Mouse (Mus musculus) left cerebral cortex, postnatal 10 days (tissue): ENCODE measurements around the gene Iars2. TPM values are rescaled to one million over a fixed set of nuclear protein-coding genes. Genes with fewer than 3 reads are reported as not detected.
"Not testable (repeated sequence)": the region's sequence is repeated elsewhere in the genome, so short reads cannot be mapped to it uniquely, and the experiment has no call there.

ENCODE experiments used
- DNase-seq, 2 experiments: peaks; one replicate each; pipeline ENCODE4 v3.0.0; 2021 to 2022; ENCODE audit warnings: low spot score in 2 of 2, mixed read lengths in 1 of 2; ENCODE audit errors: extremely low spot score in 1 of 2
- intact Hi-C: fragments of 180-260 bp; cut with DNase I; formaldehyde crosslinking; loops from one replicate; pipeline ENCODE4 v1.15.1; 2025
- total RNA-seq, 2 experiments: library from RNA; stranded (reverse); gene quantifications; 2 replicates each; pipeline ENCODE4 v1.2.3; 2021

The Iars2 gene
- total RNA-seq, 2 experiments from 2014 or later, result 29.6 to 30.2 TPM

DNA sequence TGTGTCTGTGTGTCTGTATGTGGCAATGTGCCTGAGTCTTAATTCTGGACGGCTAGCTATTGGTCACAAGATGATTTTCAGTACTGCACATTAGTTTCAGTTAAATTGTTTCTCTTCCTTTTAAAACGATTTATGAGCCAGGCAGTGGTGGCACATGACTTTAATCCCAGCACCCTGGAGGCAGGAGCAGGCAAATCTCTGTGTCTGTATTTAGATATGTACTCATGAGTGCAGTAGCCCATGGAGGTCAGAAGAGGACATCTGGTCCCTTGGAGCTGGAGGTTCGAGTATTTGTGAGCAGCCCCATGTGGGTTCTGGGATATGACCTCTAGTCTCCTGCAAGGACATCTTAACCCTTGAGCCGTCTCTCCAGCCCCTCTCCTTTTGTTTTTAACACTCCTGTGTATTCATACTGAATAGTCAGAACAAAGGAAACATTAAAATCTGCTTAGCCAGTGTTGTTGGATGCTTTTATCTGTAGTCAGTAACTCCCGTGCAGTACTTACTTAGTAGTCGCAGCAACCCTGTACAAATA is 6.1 kb upstream of the Iars2 start:
- no peak for DNase-seq
- intact Hi-C loops, result no loop called here

DNA sequence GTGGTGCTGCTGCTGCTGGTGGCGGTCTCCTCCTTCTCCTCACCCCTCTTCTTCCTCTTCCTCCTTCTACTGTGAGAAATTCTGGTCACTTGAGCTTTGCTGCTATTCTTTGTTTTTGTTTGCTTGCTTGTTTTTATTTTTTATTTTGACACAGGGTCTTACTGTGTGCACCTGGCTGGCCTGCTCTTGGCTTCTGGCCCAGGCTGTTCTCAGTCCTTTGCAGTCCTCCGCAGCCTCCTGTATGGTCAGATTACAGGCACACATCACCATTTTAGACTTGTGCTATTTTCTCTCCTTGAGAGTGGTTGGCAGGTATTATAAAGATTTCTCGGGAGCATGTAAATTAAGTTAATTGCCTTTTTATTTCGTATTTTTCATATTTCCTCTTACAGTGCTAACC is 4.9 kb upstream of the Iars2 start:
- intact Hi-C loops, result no loop called here
- DNase-seq, result no peak

DNA sequence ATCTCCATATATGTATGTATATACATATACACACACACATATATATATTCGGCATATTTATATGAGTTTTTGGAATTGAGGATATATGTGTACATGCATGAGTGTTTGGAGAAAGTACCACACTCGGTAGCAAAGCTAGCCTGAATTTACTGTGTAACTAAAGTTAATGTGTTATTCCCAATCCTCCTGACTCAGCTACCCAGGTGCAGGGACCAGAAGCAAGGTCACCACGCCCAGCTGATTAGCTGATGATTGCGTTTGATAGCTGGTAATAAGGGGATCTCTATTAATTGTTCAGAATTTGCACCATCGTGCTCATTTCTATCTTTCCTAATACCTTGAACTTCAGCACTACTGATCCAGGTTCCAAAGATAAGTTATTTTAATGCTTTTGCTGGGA is 4.5 kb upstream of the Iars2 start:
- intact Hi-C loops, result no loop called here
- no peak for DNase-seq

DNA sequence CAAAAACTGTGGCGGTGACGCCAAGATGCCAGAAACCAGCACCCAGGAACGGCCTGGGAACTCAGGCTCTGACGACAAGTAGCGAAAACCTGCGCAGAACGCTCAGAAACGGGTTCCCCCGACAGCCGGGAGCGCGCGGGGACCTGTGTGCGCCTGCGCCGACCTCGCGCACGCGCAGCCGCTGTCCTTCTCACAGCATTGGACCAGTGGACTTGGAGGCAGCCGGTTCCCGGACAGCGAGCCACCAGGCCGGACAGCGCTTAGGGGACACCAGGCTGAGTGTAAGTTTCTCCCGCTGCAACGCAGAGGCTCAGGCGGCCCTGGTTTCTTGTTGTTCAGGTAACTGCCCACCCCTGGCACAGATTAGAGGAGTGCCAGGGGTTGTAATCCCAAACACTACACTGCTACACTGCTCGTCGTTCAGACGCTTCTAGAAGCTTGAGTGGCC is 2.8 kb upstream of the Iars2 start, which contains the start of gene Bpnt1:
TSS of gene Bpnt1 (plus strand) at position 167 of the 448 bp plus-strand sequence.
- intact Hi-C loops, result no loop called here
- peak; percentile 80 to 93 for DNase-seq

DNA sequence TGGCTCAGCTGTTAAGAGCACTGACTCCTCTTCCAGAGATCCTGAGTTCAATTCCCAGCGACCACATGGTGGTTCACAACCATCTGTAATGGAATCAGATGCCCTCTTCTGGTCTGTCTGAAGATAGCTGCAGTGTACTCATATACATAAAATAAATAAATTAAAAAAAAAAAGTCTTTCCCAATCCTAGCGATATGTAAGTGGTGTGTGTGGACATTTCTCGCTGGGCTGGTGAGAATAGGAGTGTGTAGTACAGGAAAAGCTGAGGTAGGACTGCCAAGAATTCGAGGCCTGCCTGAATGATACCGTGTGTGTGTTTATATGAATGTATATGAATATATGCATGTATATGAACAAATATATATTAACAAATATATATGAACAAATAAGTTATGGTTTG is 2.2 kb upstream of the Iars2 start:
- intact Hi-C loops, result no loop called here
- no peak for DNase-seq

DNA sequence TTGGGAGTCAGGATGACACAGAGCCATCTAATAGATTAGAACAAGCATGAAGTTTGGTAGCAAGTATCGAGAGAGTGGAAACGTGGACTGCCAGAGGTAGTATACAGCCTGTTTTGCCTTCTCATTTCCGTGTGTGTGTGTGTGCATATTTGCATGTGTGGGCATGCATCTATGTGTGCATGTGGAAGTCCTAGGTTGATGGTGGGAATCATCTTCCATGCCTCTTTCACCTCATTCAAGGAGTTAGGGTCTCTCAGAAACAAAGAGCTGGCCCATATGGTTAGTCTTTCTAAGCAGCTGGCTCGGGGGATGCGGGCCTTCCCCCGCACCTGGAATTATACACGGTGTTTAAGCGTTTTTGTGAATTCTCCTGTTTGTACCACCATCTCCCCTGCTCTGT is 655 bp upstream of the Iars2 start:
- no peak for DNase-seq
- intact Hi-C loops, result no loop called here

DNA sequence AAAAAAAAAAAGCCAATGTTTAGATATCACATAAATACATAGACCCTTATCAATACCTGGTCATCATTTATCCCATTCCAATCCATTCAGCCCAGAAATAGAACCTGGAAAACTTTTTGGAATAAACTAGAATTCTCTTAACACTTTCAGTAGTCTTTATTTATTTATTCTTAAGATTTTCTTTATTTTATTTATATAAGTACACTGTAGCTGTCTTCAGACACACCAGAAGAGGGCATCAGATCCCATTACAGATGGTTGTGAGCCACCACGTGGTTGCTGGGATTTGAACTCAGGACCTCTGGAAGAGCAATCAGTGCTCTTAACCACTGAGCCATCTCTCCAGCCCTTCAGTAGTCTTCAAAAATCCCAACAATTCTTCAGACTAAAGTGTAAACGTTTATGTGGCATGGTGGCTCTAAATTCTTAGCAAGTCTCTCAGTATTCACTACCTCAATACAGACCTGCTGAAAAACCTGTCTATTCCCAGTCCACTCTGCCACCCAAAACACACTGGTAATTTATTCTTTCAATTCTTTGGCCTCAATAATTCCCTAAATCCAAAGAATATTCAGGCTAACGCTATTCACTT is 1.3 kb downstream of the Iars2 start:
- intact Hi-C loops, DNase-seq: not testable (repeated sequence)

DNA sequence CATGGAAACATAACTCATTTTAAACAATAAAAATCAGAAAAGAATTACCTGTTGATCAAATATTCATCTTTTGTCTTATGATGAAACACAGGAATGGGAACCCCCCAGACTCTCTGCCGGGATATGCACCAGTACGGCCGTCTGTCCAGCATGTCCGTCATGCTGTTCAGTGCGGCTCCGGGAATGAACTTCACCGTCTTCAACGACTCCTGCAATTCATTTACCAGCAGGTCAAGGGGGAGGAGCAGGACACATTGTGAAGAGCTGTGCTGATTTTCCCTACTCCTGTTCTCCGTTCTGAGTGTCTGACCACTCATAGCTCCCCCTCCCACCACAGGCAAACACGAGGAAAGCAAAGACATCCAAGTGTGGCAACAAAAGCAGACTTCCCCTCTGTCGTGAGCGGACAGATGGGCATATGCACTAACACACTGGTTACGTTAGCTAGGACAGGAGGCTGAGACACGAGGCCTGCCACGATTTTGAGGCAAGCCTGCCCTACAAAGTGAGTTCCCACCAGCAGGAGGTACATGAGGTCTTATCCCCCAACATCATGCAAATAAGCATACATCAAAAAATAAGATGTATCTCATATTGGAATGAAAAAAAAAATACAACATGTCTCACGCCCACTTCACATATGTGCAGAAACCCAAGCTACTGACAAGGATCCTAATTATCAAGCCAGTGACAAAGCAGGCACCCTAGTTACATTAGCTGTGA is 13.2 kb downstream of the Iars2 start:
- peak in 1 of 2 experiments; percentile 20 for DNase-seq
- intact Hi-C loops, result no loop called here

DNA sequence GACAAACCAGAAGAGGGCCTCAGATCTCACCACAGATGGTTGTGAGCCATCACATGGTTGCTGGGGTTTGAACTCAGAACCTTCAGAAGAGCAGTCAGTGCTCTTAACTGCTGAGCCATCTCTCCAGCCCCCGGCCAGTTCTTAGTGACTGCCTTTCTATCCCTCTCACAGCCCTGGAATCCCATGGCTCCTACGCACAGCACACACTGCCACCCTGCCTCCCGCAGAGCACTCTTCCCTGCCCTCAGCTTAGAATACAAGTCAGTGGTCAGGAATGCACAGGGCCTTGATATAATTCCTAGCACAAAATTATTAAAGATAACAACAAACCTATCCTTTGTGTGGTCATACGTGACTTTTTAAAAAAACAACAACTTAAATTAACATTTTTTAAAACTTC is 14.7 kb downstream of the Iars2 start:
- no peak for DNase-seq
- intact Hi-C loops, result no loop called here

DNA sequence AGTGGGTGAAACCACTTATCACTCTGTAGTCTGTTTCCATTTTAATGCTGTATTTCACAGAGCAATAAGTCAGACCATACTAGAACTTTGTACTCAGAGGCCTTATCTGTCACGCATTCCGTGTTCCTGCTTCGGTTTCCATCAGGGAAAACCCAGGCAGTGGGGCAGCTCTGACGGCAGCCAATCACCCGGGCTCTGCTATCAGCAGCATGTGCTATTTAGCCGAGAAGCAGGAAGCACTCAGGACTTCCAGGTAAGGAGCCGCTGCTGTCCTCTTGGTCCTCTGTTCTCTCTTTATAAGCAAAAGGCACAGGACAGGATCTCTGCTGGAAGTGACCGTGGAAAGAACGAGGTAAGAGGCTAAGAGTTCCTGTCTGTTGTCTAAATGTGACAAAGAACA is 17.2 kb downstream of the Iars2 start:
- intact Hi-C loops, result no loop called here
- no peak for DNase-seq

DNA sequence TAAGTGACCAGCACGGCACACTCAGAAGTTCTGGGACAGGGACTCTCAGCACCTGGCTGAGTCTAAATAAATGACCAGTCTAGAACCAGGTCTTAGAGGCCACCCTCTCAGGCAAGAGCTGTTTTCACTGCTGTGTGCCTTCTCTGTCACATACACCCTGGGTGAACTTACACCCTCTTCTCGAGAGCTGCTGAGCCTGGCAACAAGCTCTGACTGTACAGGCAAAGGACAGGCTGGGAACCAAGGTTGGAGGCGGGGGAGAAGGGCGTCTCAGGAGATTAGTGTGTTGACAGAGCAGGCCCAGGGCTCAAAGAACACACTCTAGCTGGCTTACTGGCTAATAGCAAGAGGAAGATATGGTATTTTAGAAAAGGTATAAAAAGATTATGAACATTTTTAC is 20.3 kb downstream of the Iars2 start:
- no peak for DNase-seq
- intact Hi-C loops, result no loop called here

DNA sequence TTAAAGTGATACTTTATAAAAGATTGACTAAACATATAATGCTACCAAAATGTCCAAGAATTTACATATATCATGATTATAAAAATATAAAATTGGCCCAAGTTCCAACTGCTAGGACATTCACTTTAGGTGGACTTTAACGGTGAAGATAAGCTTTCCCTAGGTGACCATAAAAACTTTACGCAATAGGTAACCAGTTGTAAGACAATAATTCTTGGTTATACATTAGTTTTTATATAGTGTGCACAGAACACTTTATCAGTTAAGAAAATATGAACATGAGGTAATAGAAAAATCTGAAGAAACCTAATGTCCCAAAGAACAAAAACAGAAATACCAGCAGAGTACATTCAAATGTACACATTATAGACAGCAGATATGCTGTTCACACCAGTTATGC is 20.9 kb downstream of the Iars2 start:
- DNase-seq, result no peak
- intact Hi-C loops, result no loop called here

DNA sequence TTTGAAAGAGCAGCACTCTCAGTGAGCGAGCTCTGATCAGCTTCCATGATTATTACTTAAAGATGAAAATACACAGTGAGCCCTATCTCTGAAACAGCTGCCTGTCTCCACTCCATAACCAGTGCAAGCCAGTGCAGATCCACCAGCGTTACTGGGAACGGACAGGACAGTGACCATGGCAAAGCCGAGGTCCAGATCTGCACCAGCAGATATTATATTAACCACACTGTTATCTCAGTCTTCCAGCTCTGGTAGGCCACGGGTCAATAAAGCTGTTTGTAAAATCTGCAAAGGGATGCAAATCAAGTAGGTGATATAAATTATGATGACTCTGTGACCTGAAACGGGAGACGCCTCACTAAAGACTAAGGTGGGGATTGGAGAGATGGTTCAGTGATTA is 21.6 kb downstream of the Iars2 start:
- no peak for DNase-seq
- intact Hi-C loops, result no loop called here

DNA sequence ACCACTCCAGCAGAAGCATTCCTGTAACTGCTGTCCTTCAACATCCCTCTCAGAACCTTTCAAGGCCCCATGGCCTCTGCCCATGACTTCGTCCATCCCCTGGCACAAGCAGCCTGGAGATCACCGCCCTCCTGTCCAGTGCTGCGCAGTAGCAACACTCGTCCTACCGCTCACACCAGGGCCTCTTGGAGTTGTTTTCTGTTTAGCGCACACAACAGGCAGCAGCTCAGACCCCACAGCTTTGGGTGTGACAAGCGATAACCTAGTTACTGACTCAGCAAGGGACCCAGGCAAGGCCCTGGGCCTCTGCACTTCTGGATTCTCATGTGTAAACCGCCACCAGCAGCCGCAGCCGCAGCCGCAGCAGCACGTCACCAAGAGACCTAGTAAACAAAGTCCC is 22.4 kb downstream of the Iars2 start:
- intact Hi-C loops, result no loop called here
- no peak for DNase-seq

DNA sequence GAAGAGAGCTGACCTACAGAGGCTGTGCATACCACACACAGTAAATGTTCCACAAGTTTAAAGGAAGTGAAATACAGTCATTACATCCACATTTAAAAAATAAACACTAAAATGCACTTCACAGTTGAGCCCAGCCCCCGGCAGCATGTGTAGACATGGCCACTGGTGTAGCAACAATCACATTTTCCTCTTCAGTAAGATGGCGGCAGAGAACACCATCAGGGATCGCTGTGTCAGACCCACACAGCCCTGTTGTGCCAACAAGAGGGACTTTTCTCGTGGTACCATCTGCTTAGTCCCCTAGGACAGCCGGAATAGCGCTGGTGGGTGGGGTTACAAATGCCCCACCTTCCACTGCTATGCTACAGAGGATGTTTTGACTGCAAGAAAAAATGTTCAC is 26.4 kb downstream of the Iars2 start:
- no peak for DNase-seq
- intact Hi-C loops, result no loop called here

DNA sequence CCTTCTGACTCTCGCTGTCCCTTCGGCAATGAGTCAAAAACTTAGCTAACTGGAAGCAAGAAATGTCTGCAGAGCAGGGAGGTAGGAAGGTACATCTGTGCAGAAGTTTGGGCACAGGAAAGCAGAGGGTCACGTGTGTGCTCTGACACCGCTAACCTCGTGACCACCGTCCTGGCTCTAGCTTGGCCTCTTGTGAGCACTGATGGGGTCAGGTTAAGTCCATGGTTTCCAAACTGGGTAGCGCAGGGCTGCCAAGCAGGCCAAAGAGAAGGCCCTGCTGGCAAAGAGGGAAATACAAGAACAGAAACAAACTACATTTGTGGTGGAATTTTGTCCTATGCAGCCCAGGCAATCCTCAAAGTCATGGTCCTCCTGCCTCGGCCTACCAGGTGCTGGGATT is 30.7 kb downstream of the Iars2 start:
- intact Hi-C loops, result no loop called here
- DNase-seq, result no peak

DNA sequence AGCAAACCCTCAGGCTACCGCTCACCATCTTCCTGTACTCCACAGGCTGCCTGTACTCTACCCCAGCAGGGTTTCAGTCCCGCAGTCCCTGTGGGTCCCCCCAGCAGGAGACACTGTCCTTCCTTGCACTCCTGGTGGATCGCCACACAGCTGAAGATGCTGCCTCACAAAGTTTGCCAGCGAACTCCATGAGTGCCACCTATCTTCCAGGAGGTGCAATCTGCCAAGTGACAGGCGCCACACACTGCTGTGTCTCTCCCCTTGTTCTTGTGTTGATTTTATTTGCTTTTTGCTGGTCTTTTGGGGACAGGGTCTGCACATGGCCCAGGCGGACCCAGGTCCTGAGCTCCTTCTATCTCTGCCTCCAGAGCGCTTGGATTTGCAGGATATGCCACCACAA is 32.3 kb downstream of the Iars2 start:
- intact Hi-C loops, result no loop called here
- DNase-seq, result no peak

DNA sequence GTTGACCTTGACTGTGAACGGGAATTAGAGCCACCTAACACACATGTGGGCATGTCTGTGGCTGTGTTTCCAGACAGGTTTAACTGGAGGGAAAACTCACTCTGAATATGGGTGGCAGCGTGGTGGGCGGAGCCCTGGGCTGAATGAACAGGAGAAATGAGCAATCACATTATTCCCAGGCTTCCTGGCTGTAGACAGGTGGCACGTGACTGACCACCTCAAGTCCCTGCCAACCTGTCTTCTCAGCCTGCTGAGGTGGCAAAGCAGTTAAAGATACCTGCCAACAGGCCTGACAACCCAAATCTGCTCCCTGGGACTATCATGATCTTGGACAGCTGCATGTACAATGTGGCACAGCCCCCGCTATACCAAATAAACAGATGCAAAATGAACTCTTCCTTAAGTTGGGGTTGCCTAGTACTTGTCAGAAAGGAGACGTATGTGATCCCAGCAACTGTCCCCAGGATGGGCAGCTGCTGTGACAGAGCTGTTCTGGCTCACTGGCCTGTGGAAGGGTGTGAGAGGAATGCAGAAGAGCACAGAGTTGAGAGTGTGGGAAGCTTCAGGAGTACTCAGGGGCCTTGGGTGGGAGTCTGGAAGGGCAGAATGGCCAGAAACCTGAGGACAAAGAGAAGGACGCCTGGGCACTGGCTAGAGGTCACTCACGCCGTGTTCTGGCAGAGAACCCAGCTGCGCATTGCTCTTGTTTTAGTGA is 36.4 kb downstream of the Iars2 start:
- DNase-seq, result no peak
- intact Hi-C loops, result no loop called here

DNA sequence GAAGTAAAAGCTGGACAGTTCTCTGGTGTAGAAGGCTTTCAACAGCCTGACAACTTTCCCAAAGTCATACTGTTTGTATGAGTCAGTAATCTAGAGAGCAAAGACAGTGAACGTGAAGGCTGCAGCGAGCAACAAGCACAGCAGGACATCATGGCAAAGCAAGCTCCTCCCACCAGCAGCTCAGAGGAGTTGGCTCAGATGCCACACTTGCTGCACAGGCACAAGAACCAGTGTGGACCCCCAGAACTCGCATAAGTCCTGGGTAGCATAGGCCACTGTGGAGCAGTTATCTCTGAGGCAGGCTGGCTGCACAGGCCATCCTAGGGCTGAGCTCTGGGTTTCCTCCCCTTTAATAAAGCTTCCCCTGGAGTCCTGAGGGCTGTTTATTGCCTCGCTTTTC is 37.9 kb downstream of the Iars2 start:
- no peak for DNase-seq
- intact Hi-C loops, result no loop called here

DNA sequence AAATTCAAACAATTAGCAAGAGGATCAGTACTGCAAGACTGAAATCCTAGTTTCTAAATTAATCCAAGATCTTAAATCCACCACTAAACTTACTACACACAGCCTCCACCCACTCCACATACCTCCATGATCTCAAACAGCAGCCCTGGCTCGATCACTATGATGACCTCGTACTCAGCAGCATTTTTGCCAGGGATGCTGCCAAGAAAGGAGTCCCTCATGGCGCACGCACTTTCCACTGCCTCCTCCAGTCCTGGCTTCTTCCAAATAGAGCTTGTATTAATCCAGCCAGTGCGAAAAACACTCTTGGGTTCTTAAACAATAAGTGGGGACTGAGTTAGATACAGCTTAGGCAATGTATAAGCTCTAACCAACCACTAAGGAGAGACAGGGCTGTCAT is 40.0 kb downstream of the Iars2 start:
- intact Hi-C loops, result no loop called here

More for the DNA sequence above, 40.0 kb downstream of the Iars2 start:
- DNase-seq, result no peak
